Mouse (Mus musculus): ENCODE data around the gene Coq3. TPM values are rescaled to one million over a fixed set of nuclear protein-coding genes. Genes with fewer than 3 reads are reported as not detected.
A peak's percentile ranks its signal among the peaks of the same experiment; 100 is the strongest.

Coq3 gene
- polyA plus RNA-seq (2016; fragmentation: Nextera tagmentation; extraction: Ambion mirVana), result 11.0 and 11.3 TPM in 2 replicates

DNA sequence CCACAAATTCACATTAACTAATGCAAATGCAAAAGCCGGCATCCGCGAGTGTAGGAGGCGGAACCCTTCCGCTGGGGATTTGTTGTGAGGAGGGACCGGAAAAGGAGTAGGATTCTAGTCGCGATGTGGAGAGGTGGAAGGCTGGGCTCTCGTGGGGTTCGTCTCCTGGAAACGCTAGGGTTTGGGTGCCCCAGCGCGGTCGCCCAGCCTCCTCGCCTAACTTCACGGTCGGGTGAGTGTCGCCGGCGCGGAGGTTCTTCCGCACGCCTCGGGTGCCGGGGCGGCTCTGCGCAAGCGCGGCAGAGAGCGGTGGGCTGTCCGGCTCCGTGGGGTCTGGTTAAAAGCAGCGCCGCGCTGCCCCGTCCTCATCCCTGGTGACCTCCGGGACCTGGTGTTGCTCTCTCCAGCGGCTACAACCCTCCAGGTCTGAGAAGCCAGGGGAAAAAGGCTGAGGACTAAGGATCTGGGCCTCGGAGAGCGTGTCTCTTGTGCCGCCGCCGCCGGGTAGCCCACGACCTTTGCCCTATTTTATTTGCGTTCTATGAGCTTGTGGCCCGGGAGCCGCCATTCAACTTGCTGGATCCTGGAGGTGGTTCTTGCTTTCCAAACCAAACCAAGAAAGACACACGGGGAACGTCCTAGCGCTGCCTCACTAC lies at the start of gene Coq3:
Coq3 (plus strand) TSS at position 109 of the 656 bp plus-strand sequence.
- WGBS, result 1% methylated on average over 51 of the region's 51 CpGs
- peak; percentile 95 for ATAC-seq (ENCODE audit: low FRiP score)
- Histone ChIP-seq H3K4me2 (replicated peaks) (peak within 1 kb of the TSS; percentile 61), H3K36me3 (peaks cover 8% of the 10 kb centered on the region), H3K27me3 (no peaks in the 10 kb centered on the region), H3K4me3 (peak within 1 kb of the TSS; percentile 70), H3K9me3 (replicated peaks) (no peaks in the 10 kb centered on the region), H3K4me1 (no peaks in the 10 kb centered on the region), H3K27ac (peak within 1 kb of the TSS; percentile 95), H3K9ac (peak within 1 kb of the TSS; percentile 72)

DNA sequence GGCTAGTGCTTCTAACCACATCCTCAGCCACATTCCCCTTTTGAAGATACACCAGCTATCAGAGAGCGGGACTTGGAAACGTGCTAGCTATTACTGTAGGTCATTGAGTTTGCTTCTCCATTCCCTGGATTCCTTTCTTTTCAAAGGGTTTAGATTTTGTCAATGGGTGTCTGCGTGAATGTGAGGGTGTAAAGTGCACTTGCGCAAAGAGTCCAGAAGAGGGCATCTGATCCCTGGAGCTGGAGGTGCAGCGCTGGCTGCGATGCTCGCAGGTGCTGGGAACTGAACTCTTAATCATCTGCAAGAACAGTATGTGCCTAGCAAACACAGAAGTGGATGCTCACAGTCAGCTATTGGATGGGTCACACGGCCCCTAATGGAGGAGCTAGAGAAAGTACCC lies 46.6 kb upstream of the Coq3 start:
- no peaks in the 10 kb centered on the region for H3K4me1 ChIP-seq
- peaks cover 16% of the 10 kb centered on the region for H3K36me3 ChIP-seq
- no peaks in the 10 kb centered on the region for H3K27me3 ChIP-seq
- 97% methylated on average over 8 of the region's 8 CpGs for WGBS
- no peak overlapping the region for H3K27ac ChIP-seq
- no peak overlapping the region for H3K9ac ChIP-seq
- no peak overlapping the region for H3K4me3 ChIP-seq
- no peak overlapping the region for H3K4me2 ChIP-seq (replicated peaks)
- no peaks in the 10 kb centered on the region; the same call in 1 of the 2 replicates for H3K9me3 ChIP-seq (replicated peaks)
- ATAC-seq (ENCODE audit: low FRiP score), result no peak

DNA sequence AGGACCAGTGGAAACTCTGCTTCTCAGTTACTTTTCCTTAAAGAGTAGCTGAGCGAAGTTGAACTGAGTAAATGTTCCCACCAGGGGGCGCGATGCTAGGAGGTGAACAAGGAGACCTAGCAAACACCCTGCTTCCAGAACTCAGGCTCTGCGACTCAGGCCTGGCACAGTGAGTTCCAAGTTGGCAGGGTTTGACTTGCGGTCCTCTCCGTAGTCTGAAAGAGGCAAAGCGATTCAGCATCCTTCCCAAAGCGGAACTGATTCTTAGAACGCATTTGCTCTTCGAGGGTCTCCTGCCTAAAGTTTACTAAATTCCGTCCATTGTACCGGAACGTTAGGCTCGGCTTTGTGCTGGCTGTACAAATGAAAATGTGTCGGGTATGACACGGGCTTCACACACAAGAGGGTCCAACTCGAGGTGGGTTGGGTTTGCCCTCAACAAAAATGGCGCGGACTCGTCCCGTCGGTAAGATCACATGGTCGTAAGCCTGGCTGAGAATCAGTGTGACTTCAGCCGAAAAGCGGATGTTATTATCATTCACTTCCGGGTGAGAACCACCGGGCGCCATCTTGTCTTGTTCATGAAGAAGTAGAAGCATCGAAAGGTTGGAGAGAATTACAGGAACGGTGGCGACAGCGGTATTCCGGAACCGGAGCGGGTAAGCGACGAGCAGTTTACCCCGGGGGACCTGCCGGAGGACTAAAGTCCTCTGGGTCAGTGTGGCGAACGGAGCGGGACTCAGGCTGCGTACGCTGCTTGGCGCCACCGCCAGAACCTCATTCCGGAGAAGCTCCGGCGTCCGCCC lies 31.8 kb upstream of the Coq3 start, which contains the start of gene Pnisr:
Pnisr (plus strand) TSS at position 103 of the 806 bp plus-strand sequence.
- Histone ChIP-seq H3K4me1 (peaks cover 14% of the 10 kb centered on the region), H3K36me3 (no peaks in the 10 kb centered on the region), H3K4me3 (peak within 1 kb of the TSS; percentile 83), H3K9ac (peak within 1 kb of the TSS; percentile 91), H3K9me3 (replicated peaks) (no peaks in the 10 kb centered on the region), H3K4me2 (replicated peaks) (peak within 1 kb of the TSS; percentile 50), H3K27ac (peak within 1 kb of the TSS; percentile 98), H3K27me3 (no peaks in the 10 kb centered on the region)
- peak; percentile 98 for ATAC-seq (ENCODE audit: low FRiP score)
- under 1% methylated on average over 50 of the region's 50 CpGs for WGBS

DNA sequence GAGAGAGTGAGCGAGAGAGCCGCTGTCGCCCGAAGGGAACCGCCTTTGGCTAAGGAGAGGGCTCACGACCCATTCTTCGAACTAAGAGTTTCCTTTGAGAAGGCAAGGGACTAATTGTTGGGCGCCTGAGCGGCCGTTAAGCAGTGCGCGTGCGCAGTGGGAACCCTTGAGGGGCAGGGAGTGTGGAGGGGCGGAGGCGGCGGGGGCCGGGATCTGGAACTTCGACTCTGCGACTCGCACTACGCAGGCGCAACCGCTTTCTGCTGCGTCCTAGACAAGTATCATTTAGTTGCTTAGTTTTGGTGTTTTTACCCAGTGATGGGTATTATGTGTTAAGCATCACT lies 31.2 kb upstream of the Coq3 start:
- peaks cover 14% of the 10 kb centered on the region for H3K4me1 ChIP-seq
- peak overlapping the region; percentile 50 for H3K4me2 ChIP-seq (replicated peaks)
- H3K36me3 ChIP-seq, result no peaks in the 10 kb centered on the region

DNA sequence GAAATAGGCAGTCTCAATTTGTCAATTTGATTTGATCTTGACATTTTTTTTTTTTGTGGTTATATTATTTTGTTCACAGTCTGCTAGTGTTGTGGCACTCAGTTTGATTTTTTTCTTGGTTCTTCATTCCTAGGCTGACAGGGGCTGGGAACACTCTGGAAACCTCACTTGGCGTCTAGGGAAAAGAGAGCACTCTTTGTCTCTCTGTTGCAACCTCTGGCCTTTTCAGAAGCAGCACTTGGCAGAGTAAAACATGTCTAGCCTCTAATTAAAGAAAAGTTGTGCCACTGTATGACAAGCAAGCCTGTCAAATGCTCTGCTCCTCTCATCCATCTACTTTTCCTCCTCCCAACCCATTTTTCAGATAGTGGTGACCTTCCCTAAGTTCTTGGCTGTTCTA lies 22.0 kb upstream of the Coq3 start:
- no peak for ATAC-seq (ENCODE audit: low FRiP score)
- Histone ChIP-seq H3K27ac (no peak overlapping the region), H3K4me3 (no peak overlapping the region), H3K9me3 (replicated peaks) (no peaks in the 10 kb centered on the region), H3K27me3 (no peaks in the 10 kb centered on the region), H3K9ac (no peak overlapping the region), H3K4me1 (no peaks in the 10 kb centered on the region), H3K4me2 (replicated peaks) (no peak overlapping the region), H3K36me3 (peaks cover 44% of the 10 kb centered on the region)
- 59% methylated on average over 1 of the region's 1 CpGs for WGBS

More for the DNA sequence above, 31.2 kb upstream of the Coq3 start:
- WGBS, result under 1% methylated on average over 24 of the region's 24 CpGs
- Histone ChIP-seq H3K27ac (peak overlapping the region; percentile 98), H3K27me3 (no peaks in the 10 kb centered on the region), H3K4me3 (peak overlapping the region; percentile 83), H3K9ac (peak overlapping the region; percentile 91), H3K9me3 (replicated peaks) (no peaks in the 10 kb centered on the region)
- ATAC-seq (ENCODE audit: low FRiP score), result peak; percentile 89

DNA sequence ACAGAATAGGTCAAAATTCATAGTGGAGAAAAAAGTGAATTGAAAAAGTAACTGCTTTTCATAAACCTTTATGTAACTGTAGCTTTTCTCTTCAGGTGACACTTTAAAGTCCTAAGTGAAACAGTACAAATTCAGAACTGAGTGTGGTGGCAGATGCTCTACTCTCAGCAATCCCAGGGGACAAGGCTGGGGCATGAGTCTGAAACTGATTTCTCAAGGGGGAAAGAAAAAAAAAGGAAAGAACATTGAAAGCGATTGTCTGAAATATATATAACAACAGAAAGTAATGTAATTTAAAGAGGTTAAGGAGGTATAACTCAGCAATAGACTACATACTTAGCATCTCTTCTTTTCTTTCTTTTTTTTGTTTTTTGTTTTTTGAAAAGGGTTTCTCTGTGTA lies 14.2 kb upstream of the Coq3 start:
- no peak overlapping the region for H3K27ac ChIP-seq
- WGBS, result 96% methylated on average over 1 of the region's 1 CpGs
- H3K4me3 ChIP-seq, result no peak overlapping the region
- no peaks in the 10 kb centered on the region for H3K4me1 ChIP-seq
- no peaks in the 10 kb centered on the region for H3K9me3 ChIP-seq (replicated peaks)
- H3K27me3 ChIP-seq, result no peaks in the 10 kb centered on the region
- ATAC-seq (ENCODE audit: low FRiP score), result no peak
- peaks cover 60% of the 10 kb centered on the region for H3K36me3 ChIP-seq
- H3K4me2 ChIP-seq (replicated peaks), result no peak overlapping the region
- no peak overlapping the region for H3K9ac ChIP-seq

DNA sequence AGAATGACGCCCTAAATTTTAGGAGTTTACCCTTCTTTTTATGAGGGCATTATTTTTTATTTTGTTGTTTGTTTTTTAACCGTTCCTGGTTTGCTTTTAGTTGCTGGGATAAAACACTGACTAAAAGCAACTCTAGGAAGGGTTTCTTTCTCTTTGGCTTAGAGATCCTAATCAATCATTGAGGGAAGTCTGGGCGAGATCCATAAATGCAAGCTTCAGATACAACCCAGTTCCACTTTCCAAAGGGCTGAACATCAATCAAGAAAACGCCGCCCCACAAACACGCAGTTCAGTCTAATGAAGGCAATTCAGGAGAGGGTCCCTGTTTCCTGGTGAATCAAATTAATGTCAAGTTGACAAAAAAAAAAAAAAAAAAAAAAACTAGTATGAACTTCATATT lies 697 bp upstream of the Coq3 start:
- ATAC-seq (ENCODE audit: low FRiP score), result no peak
- peak overlapping the region; percentile 61 for H3K4me2 ChIP-seq (replicated peaks)
- no peaks in the 10 kb centered on the region for H3K9me3 ChIP-seq (replicated peaks)
- H3K27me3 ChIP-seq, result no peaks in the 10 kb centered on the region
- 0 out of 2 replicates have a peak overlapping the region, but pooled peaks have one; percentile 95 for H3K27ac ChIP-seq
- no peak overlapping the region for H3K9ac ChIP-seq
- WGBS, result 27% methylated on average over 6 of the region's 6 CpGs
- H3K36me3 ChIP-seq, result peaks cover 14% of the 10 kb centered on the region
- H3K4me1 ChIP-seq, result no peaks in the 10 kb centered on the region
- H3K4me3 ChIP-seq, result peak overlapping the region; percentile 70

DNA sequence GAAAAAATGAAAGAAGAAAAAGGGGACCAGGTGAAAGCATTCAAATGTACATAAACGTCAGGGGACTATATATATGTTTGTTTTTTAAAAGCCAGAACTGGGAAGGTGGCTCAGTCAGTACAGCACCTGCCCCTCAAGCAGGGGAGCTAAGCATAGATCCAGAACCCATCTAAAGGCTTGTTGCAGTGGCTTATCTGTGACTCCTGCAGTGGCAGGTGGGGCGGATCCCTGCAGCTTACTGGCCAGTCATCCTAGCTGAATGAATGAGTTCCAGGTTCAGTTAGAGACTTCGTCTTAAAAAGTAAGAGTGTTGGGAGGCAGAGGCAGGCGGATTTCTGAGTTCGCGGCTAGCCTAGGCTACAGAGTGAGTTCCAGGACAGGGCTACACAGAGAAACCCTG lies 3.3 kb downstream of the Coq3 start:
- H3K9ac ChIP-seq, result no peak overlapping the region
- no peaks in the 10 kb centered on the region for H3K9me3 ChIP-seq (replicated peaks)
- no peak overlapping the region for H3K4me2 ChIP-seq (replicated peaks)
- no peak overlapping the region for H3K27ac ChIP-seq
- no peaks in the 10 kb centered on the region for H3K4me1 ChIP-seq
- 93% methylated on average over 6 of the region's 6 CpGs for WGBS
- no peak for ATAC-seq (ENCODE audit: low FRiP score)
- no peaks in the 10 kb centered on the region for H3K36me3 ChIP-seq
- H3K27me3 ChIP-seq, result no peaks in the 10 kb centered on the region
- H3K4me3 ChIP-seq, result no peak overlapping the region

DNA sequence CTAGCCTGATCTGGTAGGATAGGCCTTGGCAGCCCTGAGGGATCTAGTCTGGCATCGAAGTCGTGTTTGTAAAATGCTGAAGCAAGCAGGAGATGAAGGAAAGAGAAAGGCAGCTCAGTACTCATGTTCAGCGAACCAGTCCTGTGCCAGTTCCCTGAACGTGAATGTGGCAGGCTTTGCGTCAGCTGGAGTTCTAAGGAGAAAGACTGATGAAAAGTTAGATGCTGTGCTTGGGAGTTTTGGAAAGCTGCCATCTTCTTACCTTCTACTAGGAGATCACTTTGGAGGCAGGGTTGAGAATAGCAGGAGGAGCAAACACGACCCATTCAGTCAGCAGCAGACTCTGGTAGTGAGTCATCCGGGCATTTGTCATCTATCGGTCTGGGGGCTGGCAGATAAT lies 6.4 kb downstream of the Coq3 start:
- no peaks in the 10 kb centered on the region for H3K36me3 ChIP-seq
- no peak overlapping the region for H3K27ac ChIP-seq
- WGBS, result 85% methylated on average over 8 of the region's 8 CpGs
- no peaks in the 10 kb centered on the region for H3K27me3 ChIP-seq
- H3K4me3 ChIP-seq, result no peak overlapping the region
- no peak for ATAC-seq (ENCODE audit: low FRiP score)
- H3K4me1 ChIP-seq, result no peaks in the 10 kb centered on the region
- no peaks in the 10 kb centered on the region for H3K9me3 ChIP-seq (replicated peaks)
- no peak overlapping the region for H3K4me2 ChIP-seq (replicated peaks)
- no peak overlapping the region for H3K9ac ChIP-seq

DNA sequence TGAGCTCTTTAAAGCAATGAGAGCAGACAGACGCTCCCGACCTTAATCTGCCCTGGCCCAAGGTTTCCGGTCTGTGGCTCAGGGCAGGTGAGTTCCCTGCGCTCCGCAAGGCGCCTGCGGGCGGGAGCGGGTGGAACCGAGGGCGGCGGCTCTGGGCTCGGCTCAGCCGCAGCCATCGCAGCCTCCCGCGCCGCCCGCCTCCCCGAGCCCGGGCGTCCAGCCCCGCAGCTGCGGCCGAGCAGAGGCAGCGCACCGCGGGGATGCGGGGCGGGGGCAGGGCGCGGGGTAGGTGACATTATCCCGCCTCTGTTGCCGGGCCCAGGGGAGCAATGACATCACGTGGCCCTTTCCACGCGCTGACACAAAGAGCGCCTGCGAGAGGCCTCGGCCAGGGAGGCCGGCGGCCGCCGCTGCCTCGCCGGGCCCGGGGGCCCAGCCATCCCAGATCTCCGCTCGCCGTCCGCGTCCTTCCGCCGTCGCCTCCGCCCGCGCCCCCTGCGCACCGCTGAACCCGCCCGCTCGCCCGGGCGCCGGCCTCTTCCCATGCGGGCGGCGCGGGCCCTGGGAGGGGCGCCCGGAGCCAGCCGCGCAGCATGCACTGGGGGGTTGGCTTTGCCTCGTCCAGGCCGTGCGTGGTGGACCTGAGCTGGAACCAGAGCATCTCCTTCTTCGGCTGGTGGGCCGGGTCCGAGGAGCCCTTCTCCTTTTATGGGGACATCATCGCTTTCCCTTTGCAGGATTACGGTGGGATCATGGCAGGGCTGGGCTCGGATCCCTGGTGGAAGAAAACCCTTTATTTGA lies 51.7 kb downstream of the Coq3 start, which contains the start of gene Faxc:
Faxc (plus strand) TSS at position 359 of the 801 bp plus-strand sequence.
- Histone ChIP-seq H3K4me3 (peak within 1 kb of the TSS; percentile 77), H3K9me3 (replicated peaks) (no peaks in the 10 kb centered on the region), H3K4me2 (replicated peaks) (peak within 1 kb of the TSS; percentile 68), H3K4me1 (peaks cover 18% of the 10 kb centered on the region), H3K27me3 (no peaks in the 10 kb centered on the region), H3K27ac (peak within 1 kb of the TSS; percentile 97), H3K9ac (peak within 1 kb of the TSS; percentile 99), H3K36me3 (peaks cover 3% of the 10 kb centered on the region; the same call in 1 of the 2 replicates)
- 0% methylated on average over 68 of the region's 83 CpGs for WGBS
- ATAC-seq (ENCODE audit: low FRiP score), result peak; percentile 93

DNA sequence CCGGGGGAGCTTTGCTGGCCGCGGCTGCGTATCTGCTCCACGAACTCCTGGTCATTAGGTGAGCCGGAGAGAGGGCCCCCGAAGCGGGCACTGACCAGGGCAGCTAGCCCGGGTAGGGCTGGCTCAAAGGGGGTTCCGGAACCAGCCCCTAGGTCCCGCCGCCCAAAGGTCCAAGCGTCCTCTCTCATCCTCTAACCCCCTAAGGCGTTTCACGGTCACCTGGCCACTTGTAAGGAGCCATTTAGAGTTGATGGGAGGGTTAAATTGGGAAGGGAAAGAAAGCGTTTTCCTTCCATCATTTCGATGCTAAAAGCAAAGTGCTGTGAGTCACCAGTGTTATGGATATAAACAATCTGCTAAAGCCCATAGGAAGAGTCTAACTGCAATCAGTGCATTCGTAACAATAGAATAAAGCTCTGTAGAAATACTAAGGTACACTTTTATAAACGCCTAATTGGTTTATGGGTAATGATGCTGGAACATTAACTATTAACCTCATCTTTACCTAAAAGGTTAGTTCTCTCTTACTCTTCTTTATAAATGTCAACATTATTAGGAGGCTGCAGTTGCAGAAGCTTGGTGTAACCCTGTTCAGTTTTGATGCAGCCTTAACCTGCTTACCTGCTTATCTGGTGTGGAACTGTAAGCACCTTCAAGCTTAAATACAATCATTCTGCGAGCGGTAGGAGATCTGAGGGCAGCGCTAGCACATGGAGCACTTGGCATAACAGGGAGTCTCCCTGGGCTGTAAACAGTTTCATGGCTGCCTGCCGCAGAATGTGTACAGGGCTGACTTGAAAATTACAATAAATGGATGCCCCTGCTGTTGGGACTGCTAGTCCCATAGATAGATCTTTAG lies 52.5 kb downstream of the Coq3 start:
- H3K4me2 ChIP-seq (replicated peaks), result peak overlapping the region; percentile 68
- peak; percentile 47 for ATAC-seq (ENCODE audit: low FRiP score)
- H3K4me3 ChIP-seq, result peak overlapping the region; percentile 77
- WGBS, result 12% methylated on average over 23 of the region's 23 CpGs
- H3K36me3 ChIP-seq, result peaks cover 9% of the 10 kb centered on the region
- no peaks in the 10 kb centered on the region for H3K27me3 ChIP-seq
- no peaks in the 10 kb centered on the region for H3K9me3 ChIP-seq (replicated peaks)
- H3K27ac ChIP-seq, result peak overlapping the region; percentile 97
- peaks cover 18% of the 10 kb centered on the region for H3K4me1 ChIP-seq
- H3K9ac ChIP-seq, result peak overlapping the region; percentile 99

All from hindbrain, embryonic 12.5 days (tissue).